Mouse (Mus musculus) MEL (cell line): ENCODE data around the gene Mymx.

ENCODE experiments used
- CTCF ChIP-seq, 3 experiments: IDR thresholded peaks in 2 of 3; conservative IDR thresholded peaks in 1 of 3; 2 replicates each; pipeline ENCODE4 v1.5.1; 2011 to 2012; ENCODE audit warnings: low read length in 3 of 3, low read depth in 2 of 3, mild to moderate bottlenecking in 2 of 3, improper control_type of control experiment in 1 of 3, inconsistent platforms in 1 of 3, mixed read lengths in 1 of 3, moderate library complexity in 1 of 3; ENCODE audit not compliant: control insufficient read depth in 1 of 3, insufficient read depth in 1 of 3, poor library complexity in 1 of 3, severe bottlenecking in 1 of 3
- USF2 ChIP-seq, 2 experiments: IDR thresholded peaks; 2 replicates each; pipeline ENCODE4 v1.6.1; 2011 to 2012; ENCODE audit warnings: improper control_type of control experiment in 2 of 2, low read length in 2 of 2, borderline replicate concordance in 1 of 2, inconsistent platforms in 1 of 2, low read depth in 1 of 2, mild to moderate bottlenecking in 1 of 2; ENCODE audit not compliant: insufficient read depth in 1 of 2

DNA sequence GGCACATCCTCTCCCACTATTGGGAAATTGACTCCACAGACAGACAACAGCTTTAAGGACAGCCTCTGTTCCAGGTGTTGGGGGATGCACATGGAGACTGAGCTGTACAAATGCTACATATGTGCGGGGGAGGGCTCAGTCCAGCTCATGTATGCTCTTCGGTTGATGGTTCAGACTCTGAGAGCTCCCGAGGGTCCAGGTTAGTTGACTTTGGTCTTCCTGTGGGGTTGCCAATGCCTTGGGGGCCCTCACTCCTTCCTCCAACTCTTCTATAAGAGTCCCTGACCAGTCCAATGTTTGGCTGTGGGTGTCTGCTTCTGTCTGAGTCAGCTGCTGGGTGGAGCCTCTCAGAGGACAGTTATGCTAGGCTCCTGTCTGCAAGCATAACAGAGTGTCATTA lies 48.8 kb downstream of the Mymx start:
- TF ChIP-seq CTCF (IDR thresholded peaks at IDR 0.05 in 2 of 3, conservative IDR thresholded peaks at IDR 0.05 in 1 of 3; ENCODE audit: control insufficient read depth in 1 of 3, insufficient read depth in 1 of 3, low read depth in 2 of 3, low read length in 3 of 3, poor library complexity in 1 of 3, severe bottlenecking in 1 of 3) (no peak), USF2 (IDR thresholded peaks at IDR 0.05; ENCODE audit: borderline replicate concordance in 1 of 2, insufficient read depth in 1 of 2, low read depth in 1 of 2, low read length in 2 of 2) (no peak)
